Mouse (Mus musculus) G1E-ER4 (cell line): ENCODE measurements around the gene Zfp976. TPM values are rescaled to one million over a fixed set of nuclear protein-coding genes. Genes with fewer than 3 reads are reported as not detected.
"Not testable (repeated sequence)": the region's sequence is repeated elsewhere in the genome, so short reads cannot be mapped to it uniquely, and the experiment has no call there.

ENCODE experiments used
- GATA1 ChIP-seq: IDR thresholded peaks from one replicate; pipeline ENCODE4 v1.8.0; 2012; ENCODE audit warnings: low read length, inconsistent platforms
- polyA plus RNA-seq: library from polyadenylated mRNA; stranded (reverse); fragments of >175 nt; gene quantifications from 2 replicates; pipeline ENCODE4 v1.2.3, GENCODE M21; 2012

Gene Zfp976
- 0.05 and 0.08 TPM in 2 replicates for polyA plus RNA-seq

GRCm38 (mm10) chr7:42642152-42643115 is at the start of gene Zfp976:
Zfp976 (minus strand) TSS chr7:42642588.
- not testable (repeated sequence) for TF ChIP-seq GATA1

- not testable (repeated sequence) for TF ChIP-seq GATA1
These were observed 50.0 kb downstream of the Zfp976 start, which contains the start of gene Zfp977 for GRCm38 (mm10) chr7:42592413-42592812. Zfp977 (minus strand) TSS chr7:42592547.

- TF ChIP-seq GATA1 = no peak
These were observed 63.9 kb downstream of the Zfp976 start, which contains the start of gene Gm21028 for GRCm38 (mm10) chr7:42578488-42578887. Gm21028 (minus strand) TSS chr7:42578588.

Other genes starting within 250 kb of the Zfp976 start
- gene 4933421I07Rik, start 194.5 kb downstream of the Zfp976 start, polyA plus RNA-seq = not detected in 2 replicates
- gene Zfp141, start 136.8 kb downstream of the Zfp976 start, polyA plus RNA-seq = 1.6 and 1.9 TPM in 2 replicates
- gene Gm21028, start 64.0 kb downstream of the Zfp976 start, polyA plus RNA-seq = not detected in 2 replicates
- not detected in 2 replicates for gene Zfp977, start 50.0 kb downstream of the Zfp976 start, polyA plus RNA-seq
- gene Zfp975, start 50.2 kb upstream of the Zfp976 start, polyA plus RNA-seq = 0.12 and 0.24 TPM in 2 replicates
- gene Gm17067, start 84.4 kb upstream of the Zfp976 start, polyA plus RNA-seq = not detected in 2 replicates
- gene Vmn2r62, start 150.9 kb upstream of the Zfp976 start, polyA plus RNA-seq = not detected in 2 replicates
- gene Gm2381, start 224.6 kb upstream of the Zfp976 start, polyA plus RNA-seq = not detected in 2 replicates